Mouse (Mus musculus) spleen, adult 2 months (tissue): ENCODE measurements around the gene Mroh3.

Experiments used
- CTCF ChIP-seq: fragments of 200-500 bp; IDR thresholded peaks from 2 replicates; pipeline ENCODE4 v1.5.1; 2011; ENCODE audit warnings: mild to moderate bottlenecking, inconsistent platforms; ENCODE audit not compliant: insufficient read depth, insufficient read length, insufficient replicate concordance; ENCODE audit errors: extremely low read depth
- POLR2A ChIP-seq: fragments of 200-500 bp; IDR thresholded peaks from 2 replicates; pipeline ENCODE4 v1.6.1; 2011; ENCODE audit warnings: low read depth, low read length, inconsistent platforms

DNA sequence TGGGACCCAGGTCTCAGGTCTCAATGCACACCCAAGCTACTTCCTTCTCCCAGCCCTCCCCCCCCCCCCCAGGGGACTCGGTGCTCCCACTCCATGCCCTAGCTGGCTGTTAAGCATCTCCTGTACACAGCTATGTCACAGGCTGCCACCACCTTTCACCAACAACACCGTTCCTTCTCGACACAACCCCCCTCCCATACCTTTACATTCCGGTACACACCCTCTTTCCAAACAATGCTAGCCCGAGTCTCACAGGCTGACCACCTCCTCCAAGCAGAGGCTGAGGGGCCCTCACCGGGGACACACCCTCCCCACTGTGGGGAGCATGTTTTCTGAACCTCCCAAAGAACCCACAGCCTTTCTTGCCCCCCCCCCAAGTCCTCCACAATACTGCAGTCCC is 19.0 kb upstream of the Mroh3 start:
- TF ChIP-seq CTCF, result no peak
- TF ChIP-seq POLR2A, result no peak
